Mouse (Mus musculus) neural tube, embryonic 14.5 days (tissue): ENCODE measurements around the gene M1ap. TPM values are rescaled to one million over a fixed set of nuclear protein-coding genes. Genes with fewer than 3 reads are reported as not detected.

Source experiments
- ATAC-seq: fragments of 200-750 bp; cut with Nextera tagmentation; 2 replicates; pipeline ENCODE4 v1.8.0; 2017; ENCODE audit warnings: low read depth, mild to moderate bottlenecking, moderate TSS enrichment, moderate library complexity
- H3K27ac ChIP-seq: fragments of 300-500 bp; sonication (generic); 2 replicates; pipeline ENCODE4 v1.5.1; 2014; ENCODE audit warnings: low read depth, mild to moderate bottlenecking, control low read depth, low read length, moderate library complexity, mixed read lengths
- H3K27me3 ChIP-seq: fragments of 300-500 bp; sonication (generic); 2 replicates; pipeline ENCODE4 v1.6.1; 2014; ENCODE audit warnings: low read length; ENCODE audit not compliant: control insufficient read depth, insufficient read depth
- H3K36me3 ChIP-seq: fragments of 300-500 bp; sonication (generic); 2 replicates; pipeline ENCODE4 v1.6.1; 2014; ENCODE audit warnings: low read length, mixed read lengths; ENCODE audit not compliant: control insufficient read depth, insufficient read depth
- H3K4me1 ChIP-seq: fragments of 300-500 bp; sonication (generic); 2 replicates; pipeline ENCODE4 v1.6.1; 2014; ENCODE audit warnings: low read length; ENCODE audit not compliant: control insufficient read depth, insufficient read depth
- H3K4me2 ChIP-seq: fragments of 300-500 bp; sonication (generic); 2 replicates; pipeline ENCODE4 v1.6.1; 2014; ENCODE audit warnings: mild to moderate bottlenecking, low read depth, low read length, control low read depth
- H3K4me3 ChIP-seq: fragments of 300-500 bp; sonication (generic); 2 replicates; pipeline ENCODE4 v1.5.1; 2014; ENCODE audit warnings: low read depth, low read length, control low read depth, mixed read lengths
- H3K9ac ChIP-seq: fragments of 300-500 bp; sonication (generic); replicated peaks from 2 replicates; pipeline ENCODE4 v1.6.1; 2014; ENCODE audit warnings: low read depth, mild to moderate bottlenecking, control low read depth, low read length, mixed read lengths
- H3K9me3 ChIP-seq: fragments of 300-500 bp; sonication (generic); 2 replicates; pipeline ENCODE4 v1.6.1; 2016; ENCODE audit warnings: low read length; ENCODE audit not compliant: control insufficient read depth
- WGBS: fragments of 180-500 bp; shearing (Covaris S2); extraction: QIAGEN DNeasy Blood & Tissue Kit; methylation state at CpG from one replicate; pipeline ENCODE4 v1.1.7; 2014; 5-methylcytosine and 5-hydroxymethylcytosine counted together
- polyA plus RNA-seq: library from polyadenylated mRNA; unstranded; fragments of >200 nt; fragmentation: Nextera tagmentation; extraction: Ambion mirVana; gene quantifications from 2 replicates; pipeline ENCODE4 v1.2.1, GENCODE M21; 2014

M1ap gene
- polyA plus RNA-seq, 1 experiment from 2014 or later: not detected

GRCm38 (mm10) chr6:82913336-82914247 lies 33.1 kb upstream of the M1ap start:
- no peak for ATAC-seq

GRCm38 (mm10) chr6:82915889-82916288 lies 30.8 kb upstream of the M1ap start:
- no peaks in the 10 kb centered on the region for H3K4me1 ChIP-seq
- no peaks in the 10 kb centered on the region for H3K27me3 ChIP-seq
- H3K36me3 ChIP-seq: peaks cover 8% of the 10 kb centered on the region; the same call in 1 of the 2 replicates
- ATAC-seq: no peak
- no peak overlapping the region for H3K4me2 ChIP-seq
- H3K9me3 ChIP-seq: no peaks in the 10 kb centered on the region
- H3K9ac ChIP-seq: no peak overlapping the region
- H3K27ac ChIP-seq: no peak overlapping the region
- WGBS: 22% methylated on average over 3 of the region's 3 CpGs
- no peak overlapping the region for H3K4me3 ChIP-seq

More at GRCm38 (mm10) chr6:82913336-82914247, 33.1 kb upstream of the M1ap start:
- Histone ChIP-seq H3K27ac (no peak overlapping the region), H3K4me3 (no peak overlapping the region), H3K27me3 (no peaks in the 10 kb centered on the region), H3K9ac (no peak overlapping the region), H3K36me3 (peaks cover 8% of the 10 kb centered on the region; the same call in 1 of the 2 replicates), H3K4me2 (no peak overlapping the region), H3K4me1 (no peaks in the 10 kb centered on the region), H3K9me3 (no peaks in the 10 kb centered on the region)
- WGBS: 88% methylated on average over 28 of the region's 28 CpGs

- Histone ChIP-seq H3K4me1 (no peaks in the 10 kb centered on the region), H3K36me3 (peaks cover 8% of the 10 kb centered on the region; the same call in 1 of the 2 replicates), H3K27me3 (no peaks in the 10 kb centered on the region), H3K9ac (no peak overlapping the region), H3K4me3 (no peak overlapping the region), H3K4me2 (no peak overlapping the region), H3K27ac (no peak overlapping the region), H3K9me3 (no peaks in the 10 kb centered on the region)
- 95% methylated on average over 4 of the region's 4 CpGs for WGBS
- no peak for ATAC-seq
Observed at GRCm38 (mm10) chr6:82916459-82916858, 30.2 kb upstream of the M1ap start.

GRCm38 (mm10) chr6:82917076-82917777 lies 29.5 kb upstream of the M1ap start:
- Histone ChIP-seq H3K9me3 (no peaks in the 10 kb centered on the region), H3K36me3 (peaks cover 8% of the 10 kb centered on the region; the same call in 1 of the 2 replicates), H3K4me2 (no peak overlapping the region), H3K27ac (no peak overlapping the region), H3K9ac (no peak overlapping the region), H3K4me1 (no peaks in the 10 kb centered on the region), H3K4me3 (no peak overlapping the region), H3K27me3 (no peaks in the 10 kb centered on the region)
- ATAC-seq: peak; percentile 60; the same call in 1 of the 2 replicates
- 59% methylated on average over 26 of the region's 26 CpGs for WGBS

- H3K9me3 ChIP-seq: no peaks in the 10 kb centered on the region
- H3K4me3 ChIP-seq: no peak overlapping the region
- peak; percentile 45; the same call in 1 of the 2 replicates for ATAC-seq
- no peak overlapping the region for H3K4me2 ChIP-seq
- no peak overlapping the region for H3K9ac ChIP-seq
- no peaks in the 10 kb centered on the region for H3K27me3 ChIP-seq
- peaks cover 8% of the 10 kb centered on the region; the same call in 1 of the 2 replicates for H3K36me3 ChIP-seq
- H3K27ac ChIP-seq: no peak overlapping the region
- whole genome bisulfite sequencing: 20% methylated on average over 8 of the region's 8 CpGs
- H3K4me1 ChIP-seq: no peaks in the 10 kb centered on the region
Observed at GRCm38 (mm10) chr6:82917778-82918129, 28.9 kb upstream of the M1ap start.

GRCm38 (mm10) chr6:82918371-82918770 lies 28.3 kb upstream of the M1ap start:
- H3K4me2 ChIP-seq: no peak overlapping the region
- peaks cover 6% of the 10 kb centered on the region; the same call in 1 of the 2 replicates for H3K36me3 ChIP-seq
- no peaks in the 10 kb centered on the region for H3K9me3 ChIP-seq
- no peak for ATAC-seq
- WGBS: 87% methylated on average over 14 of the region's 14 CpGs
- H3K4me3 ChIP-seq: no peak overlapping the region
- H3K9ac ChIP-seq: no peak overlapping the region
- no peak overlapping the region for H3K27ac ChIP-seq
- H3K27me3 ChIP-seq: no peaks in the 10 kb centered on the region
- H3K4me1 ChIP-seq: no peaks in the 10 kb centered on the region

GRCm38 (mm10) chr6:82919520-82919919 lies 27.2 kb upstream of the M1ap start:
- Histone ChIP-seq H3K27ac (no peak overlapping the region), H3K9ac (no peak overlapping the region), H3K36me3 (no peaks in the 10 kb centered on the region), H3K4me2 (no peak overlapping the region), H3K9me3 (no peaks in the 10 kb centered on the region), H3K4me3 (no peak overlapping the region), H3K27me3 (no peaks in the 10 kb centered on the region), H3K4me1 (no peaks in the 10 kb centered on the region)
- ATAC-seq: no peak
- 64% methylated on average over 8 of the region's 8 CpGs for WGBS

GRCm38 (mm10) chr6:82921426-82922224 lies 25.1 kb upstream of the M1ap start:
- Histone ChIP-seq H3K27me3 (no peaks in the 10 kb centered on the region), H3K4me2 (no peak overlapping the region), H3K36me3 (no peaks in the 10 kb centered on the region), H3K9ac (no peak overlapping the region), H3K4me3 (no peak overlapping the region), H3K9me3 (no peaks in the 10 kb centered on the region), H3K4me1 (no peaks in the 10 kb centered on the region), H3K27ac (no peak overlapping the region)
- WGBS: 82% methylated on average over 9 of the region's 9 CpGs
- no peak for ATAC-seq
